Mouse (Mus musculus) small intestine, adult 2 months (tissue): ENCODE data around the gene Sppl3.

ENCODE experiments used
- CTCF ChIP-seq: fragments of 200-500 bp; IDR thresholded peaks from 2 replicates; pipeline ENCODE4 v1.5.1; 2012; ENCODE audit warnings: low read depth, mild to moderate bottlenecking, control low read depth, inconsistent platforms, low read length, moderate library complexity, mixed read lengths; ENCODE audit not compliant: insufficient replicate concordance, insufficient read length; ENCODE audit errors: extremely low read depth
- POLR2A ChIP-seq: fragments of 200-500 bp; IDR thresholded peaks from 2 replicates; pipeline ENCODE4 v1.6.1; 2012; ENCODE audit warnings: low read depth, mild to moderate bottlenecking, control low read depth, inconsistent platforms, low read length, moderate library complexity

DNA sequence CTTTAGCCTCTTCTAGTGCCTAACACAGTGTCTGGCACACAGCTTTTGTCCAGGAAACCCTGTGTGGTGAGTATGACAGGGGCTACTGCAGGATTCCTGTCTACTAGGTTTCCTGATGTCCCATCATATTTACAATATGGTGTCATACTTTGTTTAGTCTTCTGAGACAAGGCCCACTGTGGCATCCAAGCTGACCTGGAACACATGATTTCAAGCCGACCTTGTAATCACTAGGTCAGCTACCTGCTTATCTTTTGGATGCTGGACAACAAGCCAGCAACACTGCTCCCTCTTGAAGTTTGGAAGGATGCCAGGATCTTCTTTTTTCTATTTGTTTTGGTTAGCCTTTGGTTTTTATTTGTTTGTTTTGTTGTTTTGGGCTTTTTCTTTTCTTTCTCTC, 3.6 kb downstream of the Sppl3 start:
- TF ChIP-seq POLR2A (no peak), CTCF (no peak)
